Mouse (Mus musculus) lung, embryonic 14.5 days (tissue): ENCODE measurements around the gene Uqcr11. TPM values are rescaled to one million over a fixed set of nuclear protein-coding genes. Genes with fewer than 3 reads are reported as not detected.

Experiments used
- ATAC-seq: fragments of 200-750 bp; cut with Nextera tagmentation; 2 replicates; pipeline ENCODE4 v1.8.0; 2017; ENCODE audit warnings: mild to moderate bottlenecking, moderate TSS enrichment, moderate library complexity; ENCODE audit not compliant: insufficient read depth
- DNase-seq: peaks from one replicate; pipeline ENCODE4 v3.0.0-alpha.2; 2015
- H3K27ac ChIP-seq: fragments of 300-500 bp; sonication (generic); 2 replicates; pipeline ENCODE4 v1.5.1; 2014; ENCODE audit warnings: low read depth, mild to moderate bottlenecking, moderate library complexity
- H3K27me3 ChIP-seq: fragments of 300-500 bp; sonication (generic); 2 replicates; pipeline ENCODE4 v1.6.1; 2014; ENCODE audit warnings: low read length, control low read depth; ENCODE audit not compliant: insufficient read depth
- H3K36me3 ChIP-seq: fragments of 300-500 bp; sonication (generic); 2 replicates; pipeline ENCODE4 v1.6.1; 2014; ENCODE audit warnings: control low read depth; ENCODE audit not compliant: insufficient read depth
- H3K4me1 ChIP-seq: fragments of 300-500 bp; sonication (generic); 2 replicates; pipeline ENCODE4 v1.6.1; 2014; ENCODE audit warnings: antibody characterized with exemption, control low read depth; ENCODE audit not compliant: insufficient read depth
- H3K4me2 ChIP-seq: fragments of 300-500 bp; sonication (generic); 2 replicates; pipeline ENCODE4 v1.6.1; 2014; ENCODE audit warnings: mild to moderate bottlenecking
- H3K4me3 ChIP-seq: fragments of 300-500 bp; sonication (generic); 2 replicates; pipeline ENCODE4 v1.5.1; 2014; ENCODE audit warnings: low read depth, low read length
- H3K9ac ChIP-seq: fragments of 300-500 bp; sonication (generic); 2 replicates; pipeline ENCODE4 v1.6.1; 2014
- H3K9me3 ChIP-seq: fragments of 300-500 bp; sonication (generic); 2 replicates; pipeline ENCODE4 v1.6.1; 2016; ENCODE audit warnings: low read depth, low read length, control low read depth
- CTCF ChIP-seq: IDR thresholded peaks from 2 replicates; pipeline ENCODE4 v1.5.1; 2016; ENCODE audit warnings: antibody characterized with exemption, low read depth
- WGBS: fragments of 180-500 bp; shearing (Covaris S2); extraction: QIAGEN DNeasy Blood & Tissue Kit; methylation state at CpG from one replicate; pipeline ENCODE4 v1.1.7; 2014; 5-methylcytosine and 5-hydroxymethylcytosine counted together
- polyA plus RNA-seq: library from polyadenylated mRNA; unstranded; fragments of >200 nt; fragmentation: Nextera tagmentation; extraction: Ambion mirVana; gene quantifications from 2 replicates; pipeline ENCODE4 v1.2.1, GENCODE M21; 2014

Gene Uqcr11
- polyA plus RNA-seq, 1 experiment from 2014 or later, result 669 TPM

GRCm38 (mm10) chr10:80389185-80389708, 17.4 kb downstream of the Uqcr11 start:
- Histone ChIP-seq H3K4me1 (peaks cover 12% of the 10 kb centered on the region; the same call in 1 of the 2 replicates), H3K36me3 (peaks cover 51% of the 10 kb centered on the region), H3K4me2 (no peak overlapping the region), H3K27me3 (no peaks in the 10 kb centered on the region), H3K27ac (no peak overlapping the region), H3K9ac (0 out of 2 replicates have a peak overlapping the region, but pooled peaks have one; percentile 58), H3K9me3 (no peaks in the 10 kb centered on the region), H3K4me3 (no peak overlapping the region)
- ATAC-seq (no peak), DNase-seq (no peak)
- TF ChIP-seq CTCF, result no peak
- WGBS, result 61% methylated on average over 4 of the region's 4 CpGs

- Histone ChIP-seq H3K27ac (no peak overlapping the region), H3K4me2 (peak overlapping the region; percentile 77; the same call in 1 of the 2 replicates)
Observed at GRCm38 (mm10) chr10:80388731-80389130, 17.9 kb downstream of the Uqcr11 start.

DNA sequence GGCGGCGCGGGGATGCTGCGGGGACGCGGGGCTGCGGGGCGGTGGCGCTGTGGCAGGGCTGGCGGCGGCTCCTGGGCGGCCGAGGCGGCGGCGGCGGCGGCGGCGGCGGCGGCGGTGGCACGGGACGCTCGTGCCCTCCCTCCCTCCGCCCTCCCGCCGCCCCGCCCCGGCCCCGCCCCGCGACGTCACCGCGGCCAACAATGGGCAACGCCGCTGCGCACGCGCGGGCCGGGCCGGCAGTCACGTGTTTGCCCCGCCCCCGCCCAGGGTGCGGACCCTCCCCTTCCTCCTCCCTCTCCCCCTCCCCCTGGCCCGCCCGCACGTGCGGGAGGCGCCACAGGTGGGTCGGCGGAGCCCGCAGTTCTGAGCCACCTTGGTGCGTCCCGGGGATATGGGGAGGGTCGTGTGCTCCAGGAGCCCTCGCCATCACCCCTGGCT, 19.1 kb downstream of the Uqcr11 start, which contains the start of gene Mex3d:
Mex3d (minus strand) TSS at position 138 of the 438 bp plus-strand sequence.
- DNase-seq, result peak; percentile 92
- Histone ChIP-seq H3K4me2 (peak within 1 kb of the TSS; percentile 77), H3K4me1 (peaks cover 14% of the 10 kb centered on the region; the same call in 1 of the 2 replicates), H3K27me3 (no peaks in the 10 kb centered on the region), H3K9ac (peak within 1 kb of the TSS; percentile 97), H3K9me3 (no peaks in the 10 kb centered on the region), H3K27ac (peak within 1 kb of the TSS; percentile 93), H3K4me3 (peak within 1 kb of the TSS; percentile 95), H3K36me3 (peaks cover 50% of the 10 kb centered on the region)
- peak; percentile 15; the same call in 1 of the 2 replicates for ATAC-seq
- 1% methylated on average over 33 of the region's 61 CpGs for WGBS
- TF ChIP-seq CTCF, result no peak

More at GRCm38 (mm10) chr10:80388731-80389130, 17.9 kb downstream of the Uqcr11 start:
- Histone ChIP-seq H3K4me3 (peak overlapping the region; percentile 95; the same call in 1 of the 2 replicates), H3K4me1 (peaks cover 14% of the 10 kb centered on the region; the same call in 1 of the 2 replicates), H3K27me3 (no peaks in the 10 kb centered on the region), H3K9me3 (no peaks in the 10 kb centered on the region), H3K9ac (peak overlapping the region; percentile 58; the same call in 1 of the 2 replicates), H3K36me3 (peaks cover 51% of the 10 kb centered on the region)
- TF ChIP-seq CTCF, result no peak
- WGBS, result 28% methylated on average over 2 of the region's 2 CpGs
- DNase-seq (no peak), ATAC-seq (no peak)

GRCm38 (mm10) chr10:80386735-80387471, 19.7 kb downstream of the Uqcr11 start:
- DNase-seq (peak; percentile 56), ATAC-seq (peak; percentile 4; the same call in 1 of the 2 replicates)
- peak overlapping the region; percentile 77 for H3K4me2 ChIP-seq
- H3K36me3 ChIP-seq, result peaks cover 50% of the 10 kb centered on the region
- H3K4me3 ChIP-seq, result peak overlapping the region; percentile 95
- WGBS, result under 1% methylated on average over 91 of the region's 94 CpGs
- peak overlapping the region; percentile 93 for H3K27ac ChIP-seq
- H3K9ac ChIP-seq, result peak overlapping the region; percentile 97
- no peaks in the 10 kb centered on the region for H3K27me3 ChIP-seq
- no peak for TF ChIP-seq CTCF
- no peaks in the 10 kb centered on the region for H3K9me3 ChIP-seq
- peaks cover 14% of the 10 kb centered on the region; the same call in 1 of the 2 replicates for H3K4me1 ChIP-seq

DNA sequence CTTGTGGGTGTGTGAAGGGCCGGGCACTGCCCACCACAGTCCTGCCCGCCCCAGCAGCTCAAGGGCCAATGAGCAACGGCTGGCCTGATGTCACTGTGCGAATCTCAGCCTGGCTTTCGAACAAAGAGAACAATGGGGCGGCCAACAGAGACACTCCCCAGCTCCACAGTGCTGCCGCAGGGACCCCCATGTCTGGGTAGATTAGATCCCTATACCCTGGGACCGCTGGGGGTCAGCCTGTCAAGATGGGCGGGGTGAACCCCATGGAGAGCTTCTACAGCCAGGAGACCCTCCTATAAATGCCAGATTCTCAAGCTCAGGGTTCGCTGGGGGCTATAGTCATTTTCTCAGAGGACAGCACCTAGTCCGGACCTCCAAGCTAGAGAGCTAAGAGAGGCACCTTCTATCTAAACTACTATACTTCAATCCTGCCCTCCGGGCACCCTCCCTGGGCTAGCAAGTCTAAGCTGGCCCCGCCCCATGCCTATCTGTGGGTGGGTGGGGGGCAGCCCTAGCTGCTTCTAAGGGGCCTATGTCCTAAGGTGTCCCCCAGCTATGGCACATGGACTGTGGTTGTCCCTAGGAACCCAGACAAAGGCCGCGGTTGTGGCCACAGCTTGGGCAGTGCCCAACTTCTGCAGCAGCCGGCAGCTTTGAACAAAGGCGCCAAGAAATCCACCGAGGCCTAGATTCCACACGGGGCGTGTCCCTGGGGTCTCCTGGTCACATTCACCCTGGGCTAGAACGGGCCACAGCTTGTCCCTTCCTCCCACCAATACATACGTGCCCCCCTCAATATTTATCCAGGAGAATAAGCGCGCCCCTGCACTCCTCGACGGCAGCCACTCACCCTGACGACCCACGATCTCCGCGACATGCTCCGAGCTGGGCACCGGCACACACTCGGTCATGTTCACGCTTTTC, 20.6 kb downstream of the Uqcr11 start:
- Histone ChIP-seq H3K9ac (peak overlapping the region; percentile 97), H3K4me3 (peak overlapping the region; percentile 95), H3K27ac (peak overlapping the region; percentile 93), H3K27me3 (no peaks in the 10 kb centered on the region), H3K36me3 (peaks cover 50% of the 10 kb centered on the region), H3K9me3 (no peaks in the 10 kb centered on the region), H3K4me2 (peak overlapping the region; percentile 77), H3K4me1 (peaks cover 14% of the 10 kb centered on the region; the same call in 1 of the 2 replicates)
- peak; percentile 53 for ATAC-seq
- peak; percentile 86 for DNase-seq
- TF ChIP-seq CTCF, result no peak
- under 1% methylated on average over 34 of the region's 34 CpGs for WGBS

DNA sequence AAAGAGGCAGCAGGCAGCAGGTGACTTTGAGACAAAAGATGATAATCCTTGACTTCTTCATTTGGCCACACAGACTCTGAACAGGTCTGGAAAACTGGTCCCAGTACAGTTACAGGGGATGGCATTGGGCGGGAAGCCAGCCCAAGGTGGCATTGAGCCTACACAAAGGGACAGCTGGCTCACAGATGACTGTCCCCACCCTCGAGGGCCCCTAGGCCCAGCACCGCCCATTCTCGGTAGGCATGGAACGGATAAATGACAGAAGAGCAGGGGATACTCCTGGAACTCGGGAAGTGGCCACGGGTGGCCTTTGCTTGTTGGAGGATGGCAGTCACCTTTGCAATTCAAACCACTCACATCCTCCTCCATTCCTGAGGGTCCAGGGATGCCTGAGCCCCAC, 21.3 kb downstream of the Uqcr11 start:
- Histone ChIP-seq H3K27me3 (no peaks in the 10 kb centered on the region), H3K27ac (peak overlapping the region; percentile 93; the same call in 1 of the 2 replicates), H3K4me3 (peak overlapping the region; percentile 95), H3K36me3 (peaks cover 50% of the 10 kb centered on the region), H3K9me3 (no peaks in the 10 kb centered on the region), H3K4me2 (peak overlapping the region; percentile 77), H3K9ac (peak overlapping the region; percentile 97), H3K4me1 (peaks cover 14% of the 10 kb centered on the region; the same call in 1 of the 2 replicates)
- ATAC-seq (no peak), DNase-seq (no peak)
- WGBS, result 7% methylated on average over 7 of the region's 7 CpGs
- TF ChIP-seq CTCF, result no peak
